Mouse (Mus musculus) liver, embryonic 13.5 days (tissue): ENCODE data around the gene Sh3bp2. TPM values are rescaled to one million over a fixed set of nuclear protein-coding genes. Genes with fewer than 3 reads are reported as not detected.
"Not testable (repeated sequence)": the region's sequence is repeated elsewhere in the genome, so short reads cannot be mapped to it uniquely, and the experiment has no call there.

Experiments used
- ATAC-seq: fragments of 200-750 bp; cut with Nextera tagmentation; 2 replicates; pipeline ENCODE4 v1.8.0; 2017; ENCODE audit warnings: low read depth, mild to moderate bottlenecking, moderate number of reproducible peaks, moderate library complexity
- DNase-seq: peaks from one replicate; pipeline ENCODE4 v3.0.0; 2022
- H3K27ac ChIP-seq: fragments of 300-500 bp; sonication (generic); 2 replicates; pipeline ENCODE4 v1.5.1; 2015; ENCODE audit warnings: moderate library complexity, mild to moderate bottlenecking, inconsistent platforms
- H3K27me3 ChIP-seq: fragments of 300-500 bp; sonication (generic); 2 replicates; pipeline ENCODE4 v1.6.1; 2015; ENCODE audit warnings: mild to moderate bottlenecking, inconsistent platforms
- H3K36me3 ChIP-seq: fragments of 300-500 bp; sonication (generic); 2 replicates; pipeline ENCODE4 v1.6.1; 2015; ENCODE audit warnings: mild to moderate bottlenecking, inconsistent platforms
- H3K4me1 ChIP-seq: fragments of 300-500 bp; sonication (generic); replicated peaks from 2 replicates; pipeline ENCODE4 v1.6.1; 2015; ENCODE audit warnings: inconsistent platforms
- H3K4me2 ChIP-seq: fragments of 300-500 bp; sonication (generic); 2 replicates; pipeline ENCODE4 v1.6.1; 2015; ENCODE audit warnings: inconsistent platforms, mild to moderate bottlenecking, moderate library complexity
- H3K4me3 ChIP-seq: fragments of 300-500 bp; sonication (generic); replicated peaks from 2 replicates; pipeline ENCODE4 v1.5.1; 2015; ENCODE audit warnings: mild to moderate bottlenecking, inconsistent platforms
- H3K9ac ChIP-seq: fragments of 300-500 bp; sonication (generic); 2 replicates; pipeline ENCODE4 v1.6.1; 2015; ENCODE audit warnings: mild to moderate bottlenecking, inconsistent platforms
- H3K9me3 ChIP-seq: fragments of 300-500 bp; sonication (generic); replicated peaks from 2 replicates; pipeline ENCODE4 v1.6.1; 2016; ENCODE audit warnings: inconsistent platforms
- WGBS: fragments of 180-500 bp; shearing (Covaris S2); methylation state at CpG from one replicate; pipeline ENCODE4 v1.1.7; 2015; ENCODE audit not compliant: insufficient replicate concordance; 5-methylcytosine and 5-hydroxymethylcytosine counted together
- polyA plus RNA-seq: library from polyadenylated mRNA; unstranded; fragments of >200 nt; fragmentation: Nextera tagmentation; extraction: Ambion mirVana; gene quantifications from 2 replicates; pipeline ENCODE4 v1.2.1, GENCODE M21; 2015

The Sh3bp2 gene
- polyA plus RNA-seq, 1 experiment from 2014 or later = 2.4 TPM

DNA sequence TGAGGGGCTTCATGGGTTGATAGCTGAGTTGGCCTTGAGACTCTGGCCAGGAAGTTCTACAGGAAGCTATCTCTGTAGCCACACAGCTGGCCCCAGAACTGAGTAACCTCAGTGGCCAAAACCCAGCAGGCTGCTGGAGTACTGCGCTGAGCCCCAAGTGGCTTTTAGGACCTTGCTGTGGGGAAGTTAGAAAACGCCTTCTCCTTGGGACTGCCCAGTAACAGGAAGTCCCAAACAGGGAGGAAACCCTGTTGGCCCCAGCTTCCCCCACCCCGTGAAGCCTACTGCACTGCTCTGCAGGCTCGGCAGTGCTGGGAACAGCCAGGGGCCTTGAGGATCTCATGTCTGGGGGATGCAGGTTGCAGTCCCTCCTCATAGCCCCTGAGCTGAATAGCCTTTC lies 17.5 kb downstream of the Sh3bp2 start:
- ATAC-seq = peak; percentile 32; the same call in 1 of the 2 replicates

DNA sequence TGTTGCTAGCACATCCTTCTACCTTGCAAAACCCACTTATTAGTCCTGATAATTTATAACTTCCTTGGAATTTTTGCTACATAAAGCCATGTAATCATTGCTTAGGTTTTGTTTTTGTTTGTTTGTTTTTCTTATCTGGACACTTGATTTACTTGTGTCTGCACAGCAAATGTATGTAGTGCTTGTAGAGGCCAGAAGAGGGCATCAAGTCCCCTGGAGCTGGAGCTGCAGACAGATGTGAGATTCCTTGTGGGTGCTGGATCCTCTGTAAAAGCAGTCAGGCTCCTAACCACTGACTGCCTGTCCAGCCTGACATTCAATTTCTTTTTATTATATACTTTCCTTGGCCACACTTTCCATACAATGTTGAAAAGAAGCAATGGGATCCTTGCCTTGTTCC lies 21.8 kb downstream of the Sh3bp2 start:
- peak; percentile 49 for DNase-seq
- peaks cover 33% of the 10 kb centered on the region for H3K4me1 ChIP-seq
- H3K36me3 ChIP-seq = peaks cover 13% of the 10 kb centered on the region
- no peak overlapping the region for H3K27ac ChIP-seq
- H3K4me3 ChIP-seq = no peak overlapping the region
- no peaks in the 10 kb centered on the region for H3K27me3 ChIP-seq
- ATAC-seq = no peak
- H3K9me3 ChIP-seq = no peaks in the 10 kb centered on the region
- no peak overlapping the region for H3K9ac ChIP-seq
- no peak overlapping the region for H3K4me2 ChIP-seq

More for the DNA sequence above, 17.5 kb downstream of the Sh3bp2 start:
- no peaks in the 10 kb centered on the region for H3K27me3 ChIP-seq
- no peak for DNase-seq
- H3K4me2 ChIP-seq = peak overlapping the region; percentile 31; the same call in 1 of the 2 replicates
- H3K4me1 ChIP-seq = peaks cover 16% of the 10 kb centered on the region; the same call in 1 of the 2 replicates
- WGBS = 11% methylated on average over 4 of the region's 4 CpGs
- H3K36me3 ChIP-seq = no peaks in the 10 kb centered on the region
- H3K9ac ChIP-seq = peak overlapping the region; percentile 12; the same call in 1 of the 2 replicates
- H3K27ac ChIP-seq = peak overlapping the region; percentile 18; the same call in 1 of the 2 replicates
- peak overlapping the region; percentile 37 for H3K4me3 ChIP-seq
- no peaks in the 10 kb centered on the region for H3K9me3 ChIP-seq

DNA sequence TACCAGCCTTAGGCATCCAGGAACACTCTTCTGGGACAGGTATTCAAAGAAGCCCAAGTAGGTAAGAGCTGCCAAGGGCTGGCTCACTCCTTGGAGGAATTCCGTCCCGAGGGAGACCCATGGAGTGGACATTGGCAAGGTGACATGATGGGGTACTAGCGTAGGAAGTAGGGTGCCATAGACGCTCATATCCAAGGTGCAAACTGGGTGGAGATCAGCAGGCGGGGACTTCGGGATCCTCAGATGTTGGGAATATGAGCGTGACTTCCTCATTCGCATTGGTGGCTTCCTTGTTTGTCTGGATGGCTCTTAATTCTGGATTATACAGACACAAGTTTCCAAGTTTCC lies 23.5 kb downstream of the Sh3bp2 start:
- H3K4me2 ChIP-seq = peak overlapping the region; percentile 97
- peak overlapping the region; percentile 94 for H3K9ac ChIP-seq
- no peaks in the 10 kb centered on the region for H3K9me3 ChIP-seq
- ATAC-seq (no peak), DNase-seq (no peak)
- WGBS = 31% methylated on average over 8 of the region's 8 CpGs
- peaks cover 23% of the 10 kb centered on the region for H3K36me3 ChIP-seq
- H3K27me3 ChIP-seq = no peaks in the 10 kb centered on the region
- H3K4me1 ChIP-seq = peaks cover 28% of the 10 kb centered on the region
- H3K4me3 ChIP-seq = peak overlapping the region; percentile 85
- H3K27ac ChIP-seq = 0 out of 2 replicates have a peak overlapping the region, but pooled peaks have one; percentile 69

GRCm38 (mm10) chr5:34549483-34550221 lies 24.0 kb downstream of the Sh3bp2 start:
- Histone ChIP-seq H3K4me2 (peak overlapping the region; percentile 97), H3K27ac (peak overlapping the region; percentile 69), H3K27me3 (no peaks in the 10 kb centered on the region), H3K9ac (peak overlapping the region; percentile 94), H3K9me3 (no peaks in the 10 kb centered on the region), H3K4me1 (peaks cover 28% of the 10 kb centered on the region), H3K4me3 (peak overlapping the region; percentile 85), H3K36me3 (peaks cover 27% of the 10 kb centered on the region)
- peak; percentile 82 for ATAC-seq
- DNase-seq = peak; percentile 47
- 4% methylated on average over 48 of the region's 49 CpGs for WGBS

DNA sequence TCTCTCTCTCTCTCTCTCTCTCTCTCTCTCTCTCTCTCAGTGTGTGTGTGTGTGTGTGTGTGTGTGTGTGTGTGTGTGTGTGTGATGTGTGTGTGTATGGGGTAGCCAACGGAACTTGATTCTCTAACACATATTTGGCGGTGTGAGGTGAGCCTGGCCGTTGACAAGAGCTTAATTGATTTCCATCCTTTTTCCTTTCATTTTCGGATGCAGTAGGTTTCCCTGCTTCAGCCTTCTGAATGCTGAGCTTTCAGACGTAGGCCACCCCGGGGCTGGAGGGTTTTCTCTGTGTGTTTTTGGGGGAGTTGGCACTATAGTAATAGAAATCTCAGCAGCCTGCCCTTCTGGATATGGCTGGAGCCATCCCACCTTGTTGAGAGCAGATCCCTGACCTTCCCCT lies 24.6 kb downstream of the Sh3bp2 start:
- no peaks in the 10 kb centered on the region for H3K9me3 ChIP-seq
- peaks cover 28% of the 10 kb centered on the region for H3K4me1 ChIP-seq
- DNase-seq = no peak
- H3K27ac ChIP-seq = no peak overlapping the region
- 56% methylated on average over 6 of the region's 6 CpGs for WGBS
- peak overlapping the region; percentile 94 for H3K9ac ChIP-seq
- no peaks in the 10 kb centered on the region for H3K27me3 ChIP-seq
- no peak for ATAC-seq
- peak overlapping the region; percentile 97 for H3K4me2 ChIP-seq
- peak overlapping the region; percentile 85 for H3K4me3 ChIP-seq
- H3K36me3 ChIP-seq = peaks cover 29% of the 10 kb centered on the region

GRCm38 (mm10) chr5:34551821-34552220 lies 26.2 kb downstream of the Sh3bp2 start:
- H3K4me1 ChIP-seq = peaks cover 28% of the 10 kb centered on the region
- peaks cover 45% of the 10 kb centered on the region for H3K36me3 ChIP-seq
- H3K27me3 ChIP-seq = no peaks in the 10 kb centered on the region
- H3K9me3 ChIP-seq = no peaks in the 10 kb centered on the region
- 83% methylated on average over 4 of the region's 4 CpGs for WGBS
- H3K9ac ChIP-seq = no peak overlapping the region
- ATAC-seq (no peak), DNase-seq (no peak)
- H3K4me3 ChIP-seq = no peak overlapping the region
- no peak overlapping the region for H3K4me2 ChIP-seq
- no peak overlapping the region for H3K27ac ChIP-seq

- H3K9ac ChIP-seq = peak overlapping the region; percentile 55
- 0 out of 2 replicates have a peak, but pooled peaks have one; percentile 41 for ATAC-seq
- H3K27ac ChIP-seq = peak overlapping the region; percentile 87
- DNase-seq = no peak
- H3K4me2 ChIP-seq = no peak overlapping the region
- 97% methylated on average over 1 of the region's 1 CpGs for WGBS
- no peak overlapping the region for H3K4me3 ChIP-seq
- no peaks in the 10 kb centered on the region for H3K9me3 ChIP-seq
- peaks cover 44% of the 10 kb centered on the region for H3K36me3 ChIP-seq
- no peaks in the 10 kb centered on the region for H3K27me3 ChIP-seq
- peaks cover 44% of the 10 kb centered on the region for H3K4me1 ChIP-seq
Measured at GRCm38 (mm10) chr5:34563854-34564253, 38.2 kb downstream of the Sh3bp2 start.

- Histone ChIP-seq H3K4me1 (peaks cover 44% of the 10 kb centered on the region), H3K36me3 (peaks cover 40% of the 10 kb centered on the region), H3K27me3 (no peaks in the 10 kb centered on the region), H3K4me2 (no peak overlapping the region), H3K9ac (peak overlapping the region; percentile 55), H3K27ac (peak overlapping the region; percentile 87), H3K4me3 (no peak overlapping the region), H3K9me3 (no peaks in the 10 kb centered on the region)
- 48% methylated on average over 4 of the region's 4 CpGs for WGBS
- peak; percentile 78 for ATAC-seq
- DNase-seq = no peak
Measured at GRCm38 (mm10) chr5:34564291-34564690, 38.7 kb downstream of the Sh3bp2 start.

- Histone ChIP-seq H3K36me3 (peaks cover 26% of the 10 kb centered on the region), H3K27me3 (no peaks in the 10 kb centered on the region), H3K27ac (peak overlapping the region; percentile 87), H3K4me2 (peak overlapping the region; percentile 48), H3K9ac (peak overlapping the region; percentile 49), H3K9me3 (no peaks in the 10 kb centered on the region), H3K4me1 (peaks cover 55% of the 10 kb centered on the region), H3K4me3 (0 out of 2 replicates have a peak overlapping the region, but pooled peaks have one; percentile 1)
- DNase-seq (no peak), ATAC-seq (peak; percentile 89)
- WGBS = 21% methylated on average over 7 of the region's 7 CpGs
Measured at GRCm38 (mm10) chr5:34565545-34566283, 40.1 kb downstream of the Sh3bp2 start.

DNA sequence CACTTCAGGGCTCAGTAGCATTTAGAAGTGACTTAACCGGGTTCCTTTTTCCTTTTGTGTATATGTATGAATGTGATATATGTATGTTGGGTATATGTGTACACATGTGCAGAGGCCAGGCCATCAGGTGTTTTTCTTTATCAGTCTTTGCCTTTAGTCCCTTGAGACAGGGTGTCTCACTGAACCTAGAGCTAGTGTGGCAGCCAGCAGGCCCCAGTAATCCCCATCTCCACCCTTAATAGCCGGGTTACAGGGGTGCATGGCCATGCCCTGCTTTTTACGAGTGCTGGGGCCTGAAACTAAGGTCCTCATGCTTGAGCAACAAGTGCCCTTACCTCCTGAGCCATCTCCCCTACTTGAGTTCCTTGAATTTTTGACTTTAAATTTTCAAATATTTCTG lies 45.9 kb downstream of the Sh3bp2 start:
- Histone ChIP-seq H3K4me2 (peak overlapping the region; percentile 40), H3K27ac (peak overlapping the region; percentile 87)

DNA sequence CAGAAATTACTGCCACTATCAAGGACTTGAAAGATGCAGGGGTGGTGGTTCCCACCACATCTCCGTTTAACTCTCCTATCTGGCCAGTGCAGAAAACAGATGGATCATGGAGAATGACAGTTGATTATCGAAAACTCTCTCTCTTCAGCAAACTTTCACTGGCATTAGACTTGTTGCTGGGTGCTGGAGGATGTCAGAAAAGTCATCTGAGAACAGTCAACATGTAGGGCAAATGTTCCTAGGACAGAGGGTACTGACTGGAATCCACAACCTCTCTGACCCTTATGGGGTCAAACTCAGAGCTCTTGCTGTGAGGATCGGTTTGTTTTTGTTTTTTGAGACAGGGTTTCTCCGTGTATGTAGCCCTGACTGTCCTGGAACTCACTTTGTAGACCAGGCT lies 46.9 kb downstream of the Sh3bp2 start:
- not testable (repeated sequence) for H3K27me3 ChIP-seq, H3K36me3 ChIP-seq, ATAC-seq, H3K9me3 ChIP-seq
- H3K4me2 ChIP-seq = peak overlapping the region; percentile 74
- peak overlapping the region; percentile 100 for H3K27ac ChIP-seq
- WGBS = 11% methylated on average over 4 of the region's 4 CpGs
- peaks cover 62% of the 10 kb centered on the region for H3K4me1 ChIP-seq
- DNase-seq = peak; percentile 43
- H3K9ac ChIP-seq = peak overlapping the region; percentile 99
- H3K4me3 ChIP-seq = peak overlapping the region; percentile 83

More for the DNA sequence above, 45.9 kb downstream of the Sh3bp2 start:
- H3K4me1 ChIP-seq = peaks cover 56% of the 10 kb centered on the region
- H3K36me3 ChIP-seq = no peaks in the 10 kb centered on the region
- H3K9ac ChIP-seq = peak overlapping the region; percentile 57
- 38% methylated on average over 3 of the region's 3 CpGs for WGBS
- DNase-seq = no peak
- H3K27me3 ChIP-seq = no peaks in the 10 kb centered on the region
- no peak overlapping the region for H3K4me3 ChIP-seq
- no peak for ATAC-seq
- H3K9me3 ChIP-seq = no peaks in the 10 kb centered on the region
